Mouse (Mus musculus): Measurements from ENCODE around the gene Phf13. TPM values are rescaled to one million over a fixed set of nuclear protein-coding genes. Genes with fewer than 3 reads are reported as not detected.
A peak's percentile ranks its signal among the peaks of the same experiment; 100 is the strongest.

Phf13 gene
- polyA plus RNA-seq, 1 experiment from 2014 or later, result 10.4 TPM

DNA sequence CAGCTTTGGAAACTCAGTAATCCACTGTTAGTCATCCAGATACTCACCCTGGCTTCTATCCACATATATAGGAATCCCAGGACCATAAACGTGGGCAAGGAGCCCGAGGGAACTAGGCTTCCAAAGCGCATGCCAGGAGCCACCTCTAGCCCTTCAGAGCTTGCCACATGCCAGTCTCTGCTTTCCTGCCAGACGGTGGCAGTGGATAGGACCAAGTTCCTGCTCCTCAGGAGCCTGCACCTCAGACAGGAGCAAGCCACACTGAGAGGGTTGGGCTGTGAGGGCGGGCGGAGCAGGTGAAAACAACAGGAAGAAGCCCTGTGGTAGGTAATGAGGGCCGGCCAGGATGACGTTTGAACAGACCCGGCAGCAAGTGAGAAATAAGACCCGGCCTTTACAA, 10.2 kb downstream of the Phf13 start:
- H3K4me3 ChIP-seq, result no peak overlapping the region
- no peak overlapping the region for H3K27ac ChIP-seq
- H3K4me1 ChIP-seq, result peaks cover 57% of the 10 kb centered on the region
- H3K36me3 ChIP-seq, result peaks cover 37% of the 10 kb centered on the region
- no peak overlapping the region for H3K4me2 ChIP-seq
- H3K27me3 ChIP-seq (replicated peaks), result 0 out of 2 replicates have a peak, but pooled peaks cover 4% of the 10 kb centered on the region
- 49% methylated on average over 10 of the region's 10 CpGs for WGBS (ENCODE audit: insufficient replicate concordance)
- H3K9me3 ChIP-seq (replicated peaks), result no peaks in the 10 kb centered on the region
- ATAC-seq, result no peak
- H3K9ac ChIP-seq, result no peak overlapping the region

DNA sequence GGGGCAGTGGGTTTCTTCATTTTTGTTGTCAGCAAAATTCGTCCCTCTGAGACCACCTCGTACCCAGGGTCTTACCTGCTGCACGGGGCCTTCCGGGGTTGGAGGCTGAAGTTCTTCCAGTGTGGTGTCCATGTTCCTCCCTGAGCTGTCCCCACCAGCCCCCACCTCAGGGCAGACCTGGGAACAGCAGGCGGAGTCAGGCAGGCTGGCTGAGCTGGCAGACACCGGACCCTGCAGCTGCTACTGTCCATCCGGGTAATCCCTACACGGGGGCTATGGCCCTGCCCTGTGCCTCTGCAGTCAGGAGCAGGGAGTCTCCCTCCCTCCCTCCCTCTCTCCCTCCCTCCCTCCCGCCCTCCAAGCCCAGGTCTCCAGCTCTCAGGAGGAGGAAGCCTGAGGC, 12.5 kb downstream of the Phf13 start:
- 56% methylated on average over 8 of the region's 9 CpGs for WGBS (ENCODE audit: insufficient replicate concordance)
- Histone ChIP-seq H3K27me3 (replicated peaks) (no peaks in the 10 kb centered on the region), H3K9ac (no peak overlapping the region), H3K4me2 (peak overlapping the region; percentile 0; the same call in 1 of the 2 replicates), H3K4me1 (peaks cover 46% of the 10 kb centered on the region), H3K36me3 (peaks cover 50% of the 10 kb centered on the region), H3K27ac (peak overlapping the region; percentile 29; the same call in 1 of the 2 replicates), H3K9me3 (replicated peaks) (no peaks in the 10 kb centered on the region), H3K4me3 (no peak overlapping the region)
- 0 out of 2 replicates have a peak, but pooled peaks have one; percentile 5 for ATAC-seq

DNA sequence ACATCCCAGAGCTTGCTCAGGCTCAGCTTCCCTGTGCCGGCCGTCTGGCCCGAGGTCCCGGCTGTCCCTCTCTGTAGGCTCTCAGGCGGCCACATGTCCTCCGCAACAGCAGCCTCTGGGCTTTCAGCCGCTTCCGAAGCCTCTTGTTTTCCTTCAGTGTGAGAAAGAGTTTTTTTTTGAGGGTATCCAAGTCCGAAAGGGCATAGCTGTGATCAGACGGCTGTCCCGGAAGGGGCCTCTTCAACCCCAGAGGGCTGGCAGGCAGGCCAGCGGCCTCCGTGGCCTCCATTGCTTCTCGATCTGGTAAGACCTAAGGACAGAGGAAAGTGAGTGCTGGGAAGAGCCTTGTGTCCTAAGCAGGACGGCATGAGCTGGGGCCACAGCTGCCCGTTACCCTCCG, 13.0 kb downstream of the Phf13 start:
- ATAC-seq, result no peak
- H3K4me2 ChIP-seq, result peak overlapping the region; percentile 0; the same call in 1 of the 2 replicates
- peaks cover 42% of the 10 kb centered on the region for H3K4me1 ChIP-seq
- no peak overlapping the region for H3K9ac ChIP-seq
- no peaks in the 10 kb centered on the region for H3K9me3 ChIP-seq (replicated peaks)
- peaks cover 55% of the 10 kb centered on the region for H3K36me3 ChIP-seq
- peak overlapping the region; percentile 29; the same call in 1 of the 2 replicates for H3K27ac ChIP-seq
- H3K4me3 ChIP-seq, result no peak overlapping the region
- H3K27me3 ChIP-seq (replicated peaks), result no peaks in the 10 kb centered on the region
- 58% methylated on average over 17 of the region's 17 CpGs for WGBS (ENCODE audit: insufficient replicate concordance)

DNA sequence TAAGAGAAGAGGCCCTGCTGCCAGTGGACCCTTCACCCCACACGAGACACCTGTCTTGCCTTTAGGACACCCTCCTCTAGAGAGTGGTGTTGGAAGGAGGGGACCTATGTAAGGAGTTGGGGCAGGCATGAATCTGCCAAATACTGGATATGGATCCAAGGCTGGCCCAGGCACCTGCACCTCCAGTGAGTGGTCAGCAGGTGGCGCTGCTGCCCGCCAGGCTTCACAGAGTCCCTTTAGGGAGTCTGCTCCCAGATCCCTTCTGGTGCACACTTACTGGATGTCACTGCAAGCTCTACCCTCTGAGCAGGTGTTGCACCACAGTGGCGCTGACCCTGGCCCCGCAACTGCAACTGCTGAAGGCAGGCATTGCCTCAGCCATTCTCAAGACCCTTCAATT, 14.7 kb downstream of the Phf13 start:
- Histone ChIP-seq H3K27ac (no peak overlapping the region), H3K36me3 (peaks cover 71% of the 10 kb centered on the region), H3K9me3 (replicated peaks) (no peaks in the 10 kb centered on the region), H3K4me1 (peaks cover 28% of the 10 kb centered on the region), H3K27me3 (replicated peaks) (no peaks in the 10 kb centered on the region), H3K4me2 (no peak overlapping the region), H3K4me3 (no peak overlapping the region), H3K9ac (no peak overlapping the region)
- peak; percentile 70 for ATAC-seq
- 18% methylated on average over 5 of the region's 5 CpGs for WGBS (ENCODE audit: insufficient replicate concordance)

DNA sequence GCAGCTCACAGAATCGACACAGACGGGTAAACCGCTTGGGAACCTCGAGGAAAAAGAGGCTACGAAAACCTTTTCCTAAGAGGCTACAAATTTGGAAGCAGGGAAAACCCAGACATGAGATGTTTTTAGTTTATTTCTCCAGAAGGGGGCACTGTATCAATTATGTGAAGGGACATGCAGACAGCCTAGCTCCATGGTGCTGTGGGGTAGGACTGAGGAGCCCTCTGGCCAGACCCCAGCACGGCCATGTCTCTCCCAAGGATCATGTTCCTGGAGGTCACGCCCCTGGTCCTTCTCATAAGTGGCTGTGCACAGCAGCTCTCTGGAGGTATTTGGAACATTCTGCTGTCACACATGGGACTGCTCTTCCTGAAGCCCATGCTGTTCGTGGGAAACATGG, 15.4 kb downstream of the Phf13 start:
- H3K27ac ChIP-seq, result no peak overlapping the region
- H3K36me3 ChIP-seq, result peaks cover 78% of the 10 kb centered on the region

DNA sequence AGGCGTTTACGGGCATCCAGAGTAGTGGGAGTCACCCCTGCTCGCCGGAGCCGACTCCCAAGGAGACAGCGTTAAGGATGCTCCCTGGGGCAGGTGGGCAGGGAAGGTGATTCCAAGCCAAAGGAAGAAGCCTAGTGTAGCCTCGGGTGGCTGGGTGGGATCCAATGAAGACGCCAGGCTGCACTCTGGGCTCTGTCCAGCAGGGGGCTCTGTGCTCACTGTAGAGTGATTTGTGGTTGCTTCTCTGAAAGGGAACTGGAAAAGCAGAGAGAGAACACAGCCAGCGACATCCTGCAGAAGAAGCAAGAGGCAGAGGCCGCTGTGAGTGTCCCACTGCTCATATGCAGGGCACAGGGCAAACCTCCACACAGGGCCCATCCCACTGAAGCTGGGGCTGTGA, 18.3 kb downstream of the Phf13 start:
- Histone ChIP-seq H3K4me2 (no peak overlapping the region), H3K9me3 (replicated peaks) (no peaks in the 10 kb centered on the region; the same call in 1 of the 2 replicates), H3K4me1 (peaks cover 14% of the 10 kb centered on the region; the same call in 1 of the 2 replicates), H3K27ac (peak overlapping the region; percentile 20; the same call in 1 of the 2 replicates), H3K36me3 (peaks cover 99% of the 10 kb centered on the region), H3K27me3 (replicated peaks) (no peaks in the 10 kb centered on the region), H3K9ac (no peak overlapping the region), H3K4me3 (no peak overlapping the region)
- 48% methylated on average over 10 of the region's 10 CpGs for WGBS (ENCODE audit: insufficient replicate concordance)
- no peak for ATAC-seq

More for the DNA sequence above, 15.4 kb downstream of the Phf13 start:
- no peak overlapping the region for H3K4me2 ChIP-seq
- H3K9me3 ChIP-seq (replicated peaks), result no peaks in the 10 kb centered on the region
- no peak overlapping the region for H3K9ac ChIP-seq
- no peak for ATAC-seq
- no peak overlapping the region for H3K4me3 ChIP-seq
- WGBS (ENCODE audit: insufficient replicate concordance), result 80% methylated on average over 8 of the region's 8 CpGs
- H3K27me3 ChIP-seq (replicated peaks), result no peaks in the 10 kb centered on the region
- H3K4me1 ChIP-seq, result peaks cover 21% of the 10 kb centered on the region

DNA sequence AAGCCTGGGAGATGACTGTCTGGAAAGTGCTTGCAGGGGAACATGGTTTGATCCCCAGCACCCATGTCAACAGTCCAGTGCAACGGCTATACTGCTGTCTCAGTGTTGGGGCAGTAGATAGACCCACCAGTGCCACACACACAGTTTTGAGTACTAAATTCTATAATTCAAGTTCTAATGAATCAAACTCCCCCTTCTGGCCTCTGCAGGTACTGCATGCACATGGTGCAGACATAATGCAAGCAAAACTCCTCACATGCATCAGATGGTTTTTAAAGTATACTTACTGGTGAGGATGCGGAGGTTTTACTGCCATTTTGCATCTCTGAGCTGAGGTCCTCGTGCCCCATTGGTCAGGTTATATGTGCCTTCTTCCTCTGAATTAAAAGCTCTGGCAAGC, 20.6 kb downstream of the Phf13 start:
- Histone ChIP-seq H3K4me1 (peaks cover 27% of the 10 kb centered on the region), H3K9me3 (replicated peaks) (no peaks in the 10 kb centered on the region; the same call in 1 of the 2 replicates), H3K27ac (no peak overlapping the region), H3K36me3 (peaks cover 99% of the 10 kb centered on the region), H3K4me3 (no peak overlapping the region), H3K27me3 (replicated peaks) (no peaks in the 10 kb centered on the region), H3K9ac (no peak overlapping the region), H3K4me2 (no peak overlapping the region)
- ATAC-seq, result no peak
- WGBS (ENCODE audit: insufficient replicate concordance), result 74% methylated on average over 3 of the region's 3 CpGs

DNA sequence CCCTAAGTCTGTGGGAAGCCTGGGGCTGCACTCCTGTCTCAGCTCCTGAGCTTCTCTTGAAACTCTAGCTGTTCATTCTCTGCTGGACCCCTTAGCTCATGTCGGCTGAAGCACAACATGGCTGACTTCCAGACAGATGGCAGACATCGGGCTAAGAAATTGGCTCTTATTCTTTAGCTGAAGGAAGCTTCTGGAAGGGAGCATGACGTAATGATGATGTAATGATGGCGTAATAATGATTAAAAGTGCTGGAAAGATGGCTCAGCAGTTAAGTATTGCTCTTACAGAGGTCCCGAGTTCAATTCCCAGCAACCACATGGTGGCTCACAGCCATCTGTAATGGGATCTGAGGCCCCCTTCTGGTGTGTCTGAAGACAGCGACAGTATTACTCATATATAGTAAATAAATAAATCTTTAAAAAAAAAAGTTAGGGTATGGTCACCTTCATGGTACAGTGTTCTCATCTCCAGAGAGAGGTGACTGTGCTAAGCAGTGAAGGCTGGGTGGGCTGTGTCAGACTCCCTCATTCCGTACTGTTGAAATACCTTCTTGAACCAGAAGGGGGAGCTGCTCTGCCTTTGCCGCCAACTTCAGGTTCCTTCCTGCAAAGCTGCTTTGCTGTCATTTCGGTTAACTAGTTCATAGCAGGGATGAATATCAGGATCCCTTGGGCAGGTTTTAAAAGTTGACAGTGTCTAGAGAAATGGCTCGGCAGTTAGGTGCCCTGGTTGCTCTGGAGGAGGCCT, 23.7 kb downstream of the Phf13 start:
- no peak overlapping the region for H3K4me2 ChIP-seq
- H3K9me3 ChIP-seq (replicated peaks), result no peaks in the 10 kb centered on the region; the same call in 1 of the 2 replicates
- WGBS (ENCODE audit: insufficient replicate concordance), result 73% methylated on average over 10 of the region's 10 CpGs
- no peak overlapping the region for H3K4me3 ChIP-seq
- no peaks in the 10 kb centered on the region for H3K27me3 ChIP-seq (replicated peaks)
- no peak overlapping the region for H3K9ac ChIP-seq
- H3K27ac ChIP-seq, result peak overlapping the region; percentile 62
- H3K4me1 ChIP-seq, result peaks cover 24% of the 10 kb centered on the region
- ATAC-seq, result no peak
- peaks cover 99% of the 10 kb centered on the region for H3K36me3 ChIP-seq

DNA sequence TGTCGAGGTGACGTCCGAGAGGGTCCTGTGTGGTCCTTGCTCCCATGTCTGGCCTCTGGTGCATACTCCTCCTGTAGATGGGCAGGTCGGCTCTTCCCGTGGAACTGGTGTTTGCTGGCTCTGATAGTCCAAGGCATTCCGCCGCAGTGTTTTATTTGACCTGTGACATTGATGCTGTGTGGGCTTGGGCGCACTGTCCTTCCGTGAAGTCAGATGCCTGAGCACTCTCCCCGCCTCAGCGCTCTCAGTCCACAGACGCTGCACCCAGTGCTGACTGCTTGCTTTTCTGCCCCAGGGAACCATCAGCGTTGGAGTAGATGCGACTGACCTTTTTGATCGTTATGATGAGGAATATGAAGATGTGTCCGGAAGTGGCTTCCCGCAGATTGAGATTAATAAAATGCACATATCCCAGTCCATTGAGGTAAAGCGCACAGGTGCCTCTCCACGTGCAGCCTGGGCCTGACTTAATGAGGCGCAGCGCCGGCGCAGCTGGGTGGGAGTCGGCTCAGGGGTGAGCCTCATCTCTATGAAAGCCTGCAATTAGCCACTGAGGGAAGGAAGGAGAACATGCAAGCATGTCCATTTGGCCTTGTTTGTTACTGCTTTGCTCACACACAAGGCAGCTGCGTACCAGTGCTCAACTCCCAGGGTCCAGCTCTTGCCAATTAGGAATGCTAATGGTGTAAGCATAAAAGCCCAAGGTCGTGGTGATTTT, 27.7 kb downstream of the Phf13 start:
- Histone ChIP-seq H3K4me1 (peaks cover 29% of the 10 kb centered on the region), H3K9me3 (replicated peaks) (no peaks in the 10 kb centered on the region), H3K4me3 (no peak overlapping the region), H3K27me3 (replicated peaks) (no peaks in the 10 kb centered on the region), H3K36me3 (peaks cover 97% of the 10 kb centered on the region), H3K27ac (peak overlapping the region; percentile 6; the same call in 1 of the 2 replicates), H3K4me2 (no peak overlapping the region), H3K9ac (no peak overlapping the region)
- 91% methylated on average over 26 of the region's 26 CpGs for WGBS (ENCODE audit: insufficient replicate concordance)
- no peak for ATAC-seq

DNA sequence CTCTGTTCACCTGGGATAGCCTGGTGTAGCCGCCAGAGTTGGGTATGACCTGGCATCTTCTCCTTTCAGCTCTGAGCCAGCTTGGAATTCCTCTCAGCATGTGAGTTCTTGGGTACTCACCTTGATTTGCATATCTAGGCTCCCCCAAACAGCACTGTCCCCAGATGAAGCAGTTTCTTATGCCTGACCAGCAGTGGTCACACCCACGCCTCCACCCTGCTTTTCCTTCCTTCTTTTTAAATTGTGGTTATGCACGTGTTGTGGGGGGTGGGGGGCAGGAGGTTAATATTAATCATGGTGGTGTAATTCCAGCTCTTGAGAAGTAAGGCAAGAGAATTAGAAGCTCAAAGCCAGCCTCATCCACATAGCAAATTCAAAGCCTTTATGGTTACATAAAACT, 33.2 kb downstream of the Phf13 start:
- Histone ChIP-seq H3K36me3 (peaks cover 86% of the 10 kb centered on the region), H3K4me3 (no peak overlapping the region), H3K27ac (peak overlapping the region; percentile 98), H3K4me1 (peaks cover 63% of the 10 kb centered on the region), H3K27me3 (replicated peaks) (no peaks in the 10 kb centered on the region), H3K9ac (peak overlapping the region; percentile 67), H3K4me2 (peak overlapping the region; percentile 49), H3K9me3 (replicated peaks) (no peaks in the 10 kb centered on the region)
- ATAC-seq, result peak; percentile 43
- WGBS (ENCODE audit: insufficient replicate concordance), result 27% methylated on average over 3 of the region's 3 CpGs

DNA sequence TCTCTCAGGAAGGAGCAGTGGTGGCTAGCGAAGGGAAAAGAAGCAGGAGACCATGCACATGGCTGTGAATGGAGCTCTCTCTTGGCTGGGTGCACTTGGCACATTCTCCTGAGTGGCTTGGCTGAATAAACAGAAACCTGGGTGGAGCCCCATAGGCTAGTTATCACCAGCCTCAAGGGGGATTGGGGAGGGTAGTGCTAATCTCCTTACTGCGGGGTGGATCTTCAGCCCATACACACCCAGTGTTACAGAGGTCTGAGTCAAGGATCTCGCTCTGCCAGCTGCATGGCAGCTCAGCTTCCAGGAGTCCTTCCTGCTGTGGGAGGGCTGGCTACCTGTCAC, 35.6 kb downstream of the Phf13 start:
- no peaks in the 10 kb centered on the region for H3K27me3 ChIP-seq (replicated peaks)
- peak overlapping the region; percentile 98 for H3K27ac ChIP-seq
- no peaks in the 10 kb centered on the region for H3K9me3 ChIP-seq (replicated peaks)
- H3K4me3 ChIP-seq, result peak overlapping the region; percentile 12; the same call in 1 of the 2 replicates
- peaks cover 84% of the 10 kb centered on the region for H3K36me3 ChIP-seq
- WGBS (ENCODE audit: insufficient replicate concordance), result 15% methylated on average over 3 of the region's 3 CpGs
- H3K4me2 ChIP-seq, result peak overlapping the region; percentile 52
- H3K4me1 ChIP-seq, result peaks cover 87% of the 10 kb centered on the region
- peak overlapping the region; percentile 74 for H3K9ac ChIP-seq
- ATAC-seq, result peak; percentile 95
